Mouse (Mus musculus) hindbrain, postnatal 0 days (tissue): Measurements from ENCODE around the gene Ly6g6f. TPM values are rescaled to one million over a fixed set of nuclear protein-coding genes. Genes with fewer than 3 reads are reported as not detected.

Experiments
- ATAC-seq: fragments of 200-750 bp; cut with Nextera tagmentation; 2 replicates; pipeline ENCODE4 v1.8.0; 2017; ENCODE audit warnings: mild to moderate bottlenecking, moderate TSS enrichment, moderate library complexity
- DNase-seq: peaks from one replicate; pipeline ENCODE4 v3.0.0-alpha.2; 2015; ENCODE audit warnings: low spot score
- H3K27ac ChIP-seq: fragments of 300-500 bp; sonication (generic); 2 replicates; pipeline ENCODE4 v1.5.1; 2014; ENCODE audit warnings: mild to moderate bottlenecking
- H3K27me3 ChIP-seq: fragments of 300-500 bp; sonication (generic); 2 replicates; pipeline ENCODE4 v1.6.1; 2014; ENCODE audit warnings: low read length, mixed read lengths; ENCODE audit not compliant: insufficient read depth
- H3K36me3 ChIP-seq: fragments of 300-500 bp; sonication (generic); 2 replicates; pipeline ENCODE4 v1.6.1; 2014; ENCODE audit warnings: low read length, mixed read lengths; ENCODE audit not compliant: insufficient read depth
- H3K4me1 ChIP-seq: fragments of 300-500 bp; sonication (generic); 2 replicates; pipeline ENCODE4 v1.6.1; 2014; ENCODE audit warnings: antibody characterized with exemption, low read length, mixed read lengths; ENCODE audit not compliant: insufficient read depth
- H3K4me2 ChIP-seq: fragments of 300-500 bp; sonication (generic); 2 replicates; pipeline ENCODE4 v1.6.1; 2014; ENCODE audit warnings: low read depth, mild to moderate bottlenecking, low read length, moderate library complexity, mixed read lengths
- H3K4me3 ChIP-seq: fragments of 300-500 bp; sonication (generic); 2 replicates; pipeline ENCODE4 v1.5.1; 2014; ENCODE audit warnings: low read length
- H3K9ac ChIP-seq: fragments of 300-500 bp; sonication (generic); replicated peaks from 2 replicates; pipeline ENCODE4 v1.6.1; 2014; ENCODE audit warnings: mild to moderate bottlenecking, low read length, moderate library complexity, mixed read lengths
- H3K9me3 ChIP-seq: fragments of 300-500 bp; sonication (generic); 2 replicates; pipeline ENCODE4 v1.6.1; 2016; ENCODE audit warnings: low read length, mixed read lengths
- CTCF ChIP-seq: IDR thresholded peaks from 2 replicates; pipeline ENCODE4 v1.5.1; 2016; ENCODE audit warnings: antibody characterized with exemption, control low read depth, low read depth
- WGBS: fragments of 180-500 bp; shearing (Covaris S2); extraction: QIAGEN DNeasy Blood & Tissue Kit; methylation state at CpG from one replicate; pipeline ENCODE4 v1.1.7; 2014; 5-methylcytosine and 5-hydroxymethylcytosine counted together
- polyA plus RNA-seq: library from polyadenylated mRNA; unstranded; fragments of >200 nt; fragmentation: Nextera tagmentation; extraction: Ambion mirVana; gene quantifications from 2 replicates; pipeline ENCODE4 v1.2.1, GENCODE M21; 2015
- total RNA-seq: library from RNA; depleted of rRNA; stranded (reverse); fragments of >200 nt; gene quantifications from 2 replicates; pipeline ENCODE4 v1.2.3, GENCODE M21; 2014

Gene Ly6g6f
- total and polyA plus RNA-seq, 2 experiments from 2014 or later, result not detected

DNA sequence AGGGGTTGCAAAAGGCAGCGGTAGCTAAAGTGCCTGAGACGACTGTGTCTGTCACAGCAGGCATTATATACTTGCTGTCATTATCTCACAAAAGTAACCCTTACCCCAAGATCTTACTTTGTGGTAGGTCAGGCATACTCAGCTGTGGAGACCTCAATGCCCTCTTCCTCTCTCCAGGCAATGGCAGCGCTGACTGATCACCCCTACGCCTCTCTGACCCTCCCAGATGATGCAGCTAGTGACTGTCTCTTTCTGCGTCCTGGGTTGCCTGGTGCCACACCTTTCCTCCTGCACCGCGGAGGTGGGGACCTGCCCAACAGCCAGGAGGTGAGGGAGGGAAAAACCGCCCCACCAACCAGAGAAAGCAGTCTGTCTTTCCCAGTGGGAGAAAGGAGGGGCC lies 24.1 kb downstream of the Ly6g6f start:
- H3K27ac ChIP-seq, result no peak overlapping the region
- H3K9ac ChIP-seq, result no peak overlapping the region
- H3K27me3 ChIP-seq, result peaks cover 12% of the 10 kb centered on the region
- 82% methylated on average over 8 of the region's 8 CpGs for WGBS
- H3K4me2 ChIP-seq, result no peak overlapping the region
- no peak for DNase-seq
- H3K4me1 ChIP-seq, result peaks cover 12% of the 10 kb centered on the region; the same call in 1 of the 2 replicates
- no peaks in the 10 kb centered on the region for H3K9me3 ChIP-seq
- TF ChIP-seq CTCF, result no peak
- H3K36me3 ChIP-seq, result no peaks in the 10 kb centered on the region; the same call in 1 of the 2 replicates
- H3K4me3 ChIP-seq, result no peak overlapping the region
- ATAC-seq, result no peak

DNA sequence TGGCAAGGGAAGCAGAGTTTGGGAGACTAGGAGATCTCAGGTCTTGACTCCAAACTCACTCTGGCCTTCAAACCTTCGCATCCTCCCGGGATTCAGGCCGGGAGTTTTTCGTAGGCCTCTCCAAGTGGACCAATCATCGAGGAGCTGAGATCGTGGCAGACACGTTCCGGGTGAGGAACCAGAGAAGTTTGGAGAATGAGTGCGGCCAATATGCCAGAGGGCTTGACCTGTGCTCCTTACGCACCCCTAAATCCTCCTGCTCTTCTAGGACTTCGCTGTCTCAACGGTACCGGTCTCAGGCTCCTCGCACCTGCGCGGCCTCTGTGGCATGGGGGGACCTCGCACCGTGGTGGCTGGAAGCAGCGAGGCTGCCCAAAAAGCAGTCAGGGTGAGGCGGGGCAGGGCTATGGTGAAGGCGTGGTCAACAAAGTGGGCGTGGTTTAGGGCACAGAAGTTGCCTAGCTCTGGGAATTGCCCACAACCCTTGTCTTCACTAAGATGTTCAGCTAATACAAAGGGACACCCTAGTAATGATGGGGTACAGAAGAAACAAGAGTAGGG lies 24.6 kb downstream of the Ly6g6f start:
- Histone ChIP-seq H3K4me1 (peaks cover 12% of the 10 kb centered on the region; the same call in 1 of the 2 replicates), H3K9me3 (no peaks in the 10 kb centered on the region), H3K27ac (no peak overlapping the region), H3K9ac (peak overlapping the region; percentile 62; the same call in 1 of the 2 replicates), H3K4me3 (peak overlapping the region; percentile 84), H3K27me3 (peaks cover 12% of the 10 kb centered on the region), H3K4me2 (peak overlapping the region; percentile 96), H3K36me3 (no peaks in the 10 kb centered on the region; the same call in 1 of the 2 replicates)
- ATAC-seq (no peak), DNase-seq (no peak)
- 56% methylated on average over 22 of the region's 22 CpGs for WGBS
- no peak for TF ChIP-seq CTCF

DNA sequence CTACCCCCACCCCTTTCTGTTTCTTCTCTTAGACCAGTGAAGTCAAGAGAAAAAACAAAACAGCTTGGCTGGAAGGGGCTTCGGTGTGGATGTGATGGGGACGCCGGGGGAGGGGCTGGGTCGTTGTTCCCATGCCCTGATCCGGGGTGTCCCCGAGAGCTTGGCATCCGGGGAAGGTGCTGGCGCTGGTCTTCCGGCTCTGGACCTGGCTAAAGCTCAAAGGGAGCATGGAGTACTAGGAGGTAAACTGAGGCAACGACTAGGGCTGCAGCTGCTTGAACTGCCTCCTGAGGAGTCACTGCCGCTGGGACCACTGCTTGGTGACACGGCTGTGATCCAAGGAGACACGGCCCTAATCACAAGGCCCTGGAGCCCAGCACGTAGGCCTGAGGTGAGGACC lies 25.3 kb downstream of the Ly6g6f start:
- Histone ChIP-seq H3K27me3 (peaks cover 6% of the 10 kb centered on the region; the same call in 1 of the 2 replicates), H3K36me3 (no peaks in the 10 kb centered on the region; the same call in 1 of the 2 replicates), H3K4me3 (peak overlapping the region; percentile 84), H3K27ac (peak overlapping the region; percentile 88; the same call in 1 of the 2 replicates), H3K4me2 (peak overlapping the region; percentile 96), H3K9ac (peak overlapping the region; percentile 62), H3K4me1 (peaks cover 8% of the 10 kb centered on the region; the same call in 1 of the 2 replicates), H3K9me3 (no peaks in the 10 kb centered on the region)
- no peak for DNase-seq
- TF ChIP-seq CTCF, result no peak
- 19% methylated on average over 14 of the region's 14 CpGs for WGBS
- ATAC-seq, result no peak

DNA sequence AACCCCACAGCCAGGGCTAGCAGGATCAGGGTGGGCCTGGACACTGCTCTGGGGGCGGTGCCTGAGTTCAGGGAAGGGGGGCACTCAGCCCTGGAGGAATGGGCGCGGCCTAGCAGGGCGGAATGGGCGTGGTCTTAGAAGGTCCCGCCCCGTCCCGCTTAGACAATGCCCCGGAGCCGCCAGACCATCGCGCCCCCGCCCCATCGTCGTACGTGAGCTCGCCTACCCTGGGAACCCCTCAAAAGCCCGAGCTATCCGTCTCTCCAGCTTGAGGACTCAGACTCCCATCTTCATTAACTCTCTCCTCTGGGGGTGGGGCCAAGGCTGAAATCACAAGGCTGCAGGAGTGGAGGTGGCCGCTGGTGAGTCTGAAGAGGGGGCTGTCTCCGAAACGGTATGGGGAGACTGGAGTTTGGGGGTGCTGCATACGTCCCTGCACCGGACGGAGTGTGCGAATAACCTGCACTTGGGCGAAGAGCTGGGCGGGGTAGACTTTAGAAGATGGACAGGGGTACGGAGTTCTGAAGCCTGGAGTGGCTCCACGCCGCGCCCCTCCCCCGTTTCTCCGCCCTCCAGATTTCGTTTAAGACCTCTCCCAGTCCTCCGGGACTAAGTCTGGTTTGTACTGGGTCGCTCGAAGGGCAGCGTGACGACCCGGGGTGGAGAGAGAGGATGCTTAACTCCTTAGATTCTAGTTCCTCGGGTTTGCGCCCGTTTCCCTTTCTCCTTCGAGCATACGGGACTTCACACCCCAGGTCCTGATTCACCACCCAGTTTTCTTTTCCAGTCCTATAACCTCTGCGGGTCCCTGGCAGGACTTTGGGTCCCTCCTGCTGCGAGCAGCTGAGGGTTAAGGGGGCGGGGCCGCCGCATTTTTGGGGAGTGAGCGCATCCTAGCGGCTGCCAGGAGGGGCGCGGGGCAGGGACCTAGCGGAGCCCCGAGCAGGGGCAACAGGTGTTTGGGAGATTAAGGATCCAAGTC lies 26.2 kb downstream of the Ly6g6f start, which contains the start of gene Ddah2:
Gene Ddah2 (plus strand): TSS at position 125 of the 982 bp plus-strand sequence.
- H3K27me3 ChIP-seq, result no peaks in the 10 kb centered on the region
- no peaks in the 10 kb centered on the region for H3K9me3 ChIP-seq
- H3K4me3 ChIP-seq, result peak within 1 kb of the TSS; percentile 84
- WGBS, result under 1% methylated on average over 55 of the region's 57 CpGs
- no peaks in the 10 kb centered on the region; the same call in 1 of the 2 replicates for H3K36me3 ChIP-seq
- ATAC-seq, result peak; percentile 93
- TF ChIP-seq CTCF, result peak; percentile 83
- DNase-seq, result peak; percentile 95
- H3K9ac ChIP-seq, result peak within 1 kb of the TSS; percentile 62
- H3K4me1 ChIP-seq, result peaks cover 6% of the 10 kb centered on the region; the same call in 1 of the 2 replicates
- peak within 1 kb of the TSS; percentile 88 for H3K27ac ChIP-seq
- peak within 1 kb of the TSS; percentile 96 for H3K4me2 ChIP-seq

DNA sequence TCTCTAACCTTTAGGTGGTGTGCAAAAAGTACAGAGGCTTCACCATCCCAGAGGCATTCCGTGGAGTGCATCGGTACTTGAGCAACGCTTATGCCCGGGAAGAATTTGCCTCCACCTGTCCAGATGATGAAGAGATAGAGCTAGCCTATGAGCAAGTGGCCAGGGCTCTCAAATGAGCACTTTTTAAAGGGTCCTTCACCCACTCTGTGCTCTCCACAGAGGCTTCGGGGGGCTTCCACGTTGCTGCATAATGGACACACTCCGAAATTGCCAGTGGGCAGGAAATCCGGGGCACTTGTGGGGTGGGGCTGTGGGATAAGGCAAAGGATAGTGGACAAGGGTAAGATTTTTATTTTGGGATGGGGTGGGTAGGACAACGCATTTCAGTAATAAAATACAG lies 27.1 kb downstream of the Ly6g6f start:
- Histone ChIP-seq H3K4me1 (peaks cover 6% of the 10 kb centered on the region; the same call in 1 of the 2 replicates), H3K9ac (peak overlapping the region; percentile 62; the same call in 1 of the 2 replicates), H3K9me3 (no peaks in the 10 kb centered on the region), H3K4me3 (peak overlapping the region; percentile 84), H3K27ac (peak overlapping the region; percentile 88; the same call in 1 of the 2 replicates), H3K27me3 (no peaks in the 10 kb centered on the region), H3K36me3 (no peaks in the 10 kb centered on the region; the same call in 1 of the 2 replicates), H3K4me2 (peak overlapping the region; percentile 96)
- DNase-seq (no peak), ATAC-seq (no peak)
- WGBS, result 64% methylated on average over 9 of the region's 9 CpGs
- TF ChIP-seq CTCF, result no peak

DNA sequence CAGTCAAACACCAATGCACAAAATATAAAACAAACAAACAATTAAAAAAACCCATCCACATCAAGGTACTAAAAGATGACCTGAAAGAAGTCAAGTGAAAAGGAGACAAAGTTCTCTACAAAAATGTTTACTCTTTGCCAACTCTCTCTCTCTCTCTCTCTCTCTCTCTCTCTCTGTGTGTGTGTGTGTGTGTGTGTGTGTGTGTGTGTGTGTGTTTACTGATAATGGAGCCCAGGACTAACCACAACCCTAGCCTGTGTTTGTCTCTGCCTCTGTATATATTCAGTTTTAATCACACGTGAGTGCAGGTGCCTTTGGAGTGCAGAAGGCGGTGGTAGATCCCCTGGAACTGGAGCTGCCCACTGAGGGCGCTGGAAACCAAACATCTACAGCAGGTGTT lies 28.3 kb downstream of the Ly6g6f start:
- WGBS, result 79% methylated on average over 3 of the region's 3 CpGs
- no peak for DNase-seq
- no peak for TF ChIP-seq CTCF

More for the DNA sequence above, 28.3 kb downstream of the Ly6g6f start:
- no peak overlapping the region for H3K4me2 ChIP-seq
- H3K27me3 ChIP-seq, result no peaks in the 10 kb centered on the region
- H3K36me3 ChIP-seq, result no peaks in the 10 kb centered on the region; the same call in 1 of the 2 replicates
- no peak overlapping the region for H3K27ac ChIP-seq
- no peak overlapping the region for H3K4me3 ChIP-seq
- no peak for ATAC-seq
- H3K9me3 ChIP-seq, result no peaks in the 10 kb centered on the region
- H3K9ac ChIP-seq, result no peak overlapping the region
- H3K4me1 ChIP-seq, result peaks cover 6% of the 10 kb centered on the region; the same call in 1 of the 2 replicates
